Mouse (Mus musculus) hindbrain, embryonic 11.5 days (tissue): Measurements from ENCODE around the gene Arhgap8. TPM values are rescaled to one million over a fixed set of nuclear protein-coding genes. Genes with fewer than 3 reads are reported as not detected.

Experiments used
- ATAC-seq: fragments of 200-750 bp; cut with Nextera tagmentation; 2 replicates; pipeline ENCODE4 v1.8.0; 2017; ENCODE audit warnings: mild to moderate bottlenecking, moderate TSS enrichment, moderate library complexity; ENCODE audit not compliant: low FRiP score
- DNase-seq: peaks from one replicate; pipeline ENCODE4 v3.0.0-alpha.2; 2015; ENCODE audit warnings: low spot score
- H3K27ac ChIP-seq: fragments of 300-500 bp; sonication (generic); 2 replicates; pipeline ENCODE4 v1.5.1; 2014; ENCODE audit warnings: mild to moderate bottlenecking, low read depth, low read length
- H3K27me3 ChIP-seq: fragments of 300-500 bp; sonication (generic); 2 replicates; pipeline ENCODE4 v1.6.1; 2014; ENCODE audit warnings: mild to moderate bottlenecking, low read length, moderate library complexity, mixed read lengths; ENCODE audit not compliant: control insufficient read depth, insufficient read depth
- H3K36me3 ChIP-seq: fragments of 300-500 bp; sonication (generic); 2 replicates; pipeline ENCODE4 v1.6.1; 2014; ENCODE audit warnings: mild to moderate bottlenecking, low read length, moderate library complexity, mixed read lengths; ENCODE audit not compliant: control insufficient read depth, insufficient read depth
- H3K4me1 ChIP-seq: fragments of 300-500 bp; sonication (generic); replicated peaks from 2 replicates; pipeline ENCODE4 v1.6.1; 2014; ENCODE audit warnings: low read length, mixed read lengths; ENCODE audit not compliant: control insufficient read depth, insufficient read depth
- H3K4me2 ChIP-seq: fragments of 300-500 bp; sonication (generic); replicated peaks from 2 replicates; pipeline ENCODE4 v1.6.1; 2014; ENCODE audit warnings: mild to moderate bottlenecking, low read depth, low read length
- H3K4me3 ChIP-seq: fragments of 300-500 bp; sonication (generic); 2 replicates; pipeline ENCODE4 v1.5.1; 2014; ENCODE audit warnings: low read depth, low read length
- H3K9ac ChIP-seq: fragments of 300-500 bp; sonication (generic); 2 replicates; pipeline ENCODE4 v1.6.1; 2014; ENCODE audit warnings: low read depth, low read length
- H3K9me3 ChIP-seq: fragments of 300-500 bp; sonication (generic); 2 replicates; pipeline ENCODE4 v1.6.1; 2016; ENCODE audit warnings: low read length; ENCODE audit not compliant: control insufficient read depth
- WGBS: fragments of 180-500 bp; shearing (Covaris S2); extraction: QIAGEN DNeasy Blood & Tissue Kit; methylation state at CpG from one replicate; pipeline ENCODE4 v1.1.7; 2014; 5-methylcytosine and 5-hydroxymethylcytosine counted together
- polyA plus RNA-seq: library from polyadenylated mRNA; unstranded; fragments of >200 nt; fragmentation: Nextera tagmentation; extraction: Ambion mirVana; gene quantifications from 2 replicates; pipeline ENCODE4 v1.2.1, GENCODE M21; 2014

Arhgap8 gene
- 2.3 and 2.9 TPM in 2 replicates for polyA plus RNA-seq

DNA sequence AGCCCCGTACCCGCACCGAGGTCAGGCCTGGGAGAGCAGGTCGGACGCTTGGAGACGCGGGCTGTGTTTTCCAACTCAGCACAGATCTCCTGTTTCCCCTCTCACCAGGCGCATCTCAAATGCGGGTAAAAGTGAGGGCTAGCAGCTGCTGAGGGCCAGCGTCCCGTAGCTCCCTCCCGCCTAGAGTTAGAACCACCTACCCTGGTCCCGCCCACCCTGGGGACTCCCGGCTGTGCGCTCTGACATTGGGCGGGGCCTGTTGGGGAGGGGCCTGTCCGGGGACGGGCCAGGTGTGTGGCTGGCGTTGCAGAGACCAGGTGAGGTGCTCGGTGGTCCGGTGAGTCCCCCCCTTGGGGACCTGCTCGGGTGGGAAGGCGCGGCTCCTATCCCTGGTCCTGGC lies at the start of gene Arhgap8:
Gene Arhgap8, plus strand, starts transcription at position 262 of the 400 bp plus-strand sequence.
- Histone ChIP-seq H3K4me3 (peak within 1 kb of the TSS; percentile 9; the same call in 1 of the 2 replicates), H3K4me1 (peaks cover 2% of the 10 kb centered on the region; the same call in 1 of the 2 replicates), H3K36me3 (no peaks in the 10 kb centered on the region), H3K27me3 (peaks cover 23% of the 10 kb centered on the region), H3K9ac (no peak within 1 kb of the TSS), H3K4me2 (peak within 1 kb of the TSS; percentile 31), H3K9me3 (no peaks in the 10 kb centered on the region), H3K27ac (no peak within 1 kb of the TSS)
- 2% methylated on average over 22 of the region's 24 CpGs for WGBS
- DNase-seq: no peak
- no peak for ATAC-seq

DNA sequence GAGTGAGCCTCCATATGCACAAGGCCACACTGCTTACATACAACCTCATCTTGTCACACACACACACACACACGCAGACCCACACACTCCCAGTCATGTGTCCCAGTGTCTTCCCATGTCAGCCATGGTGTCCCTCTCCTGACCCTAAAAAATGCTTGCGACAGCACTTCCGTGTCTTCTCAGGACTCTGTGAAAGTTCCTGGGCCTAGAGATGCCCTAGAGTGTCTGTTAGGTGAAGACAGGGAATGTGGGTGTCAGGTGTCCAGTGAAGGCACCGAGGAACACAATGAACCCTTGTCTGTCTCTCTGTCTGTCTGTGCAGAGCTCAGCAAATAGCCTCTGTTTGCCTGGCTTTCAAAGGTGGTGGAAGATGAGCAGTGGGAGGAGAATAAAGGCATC lies 49.2 kb upstream of the Arhgap8 start:
- no peaks in the 10 kb centered on the region for H3K36me3 ChIP-seq
- no peak overlapping the region for H3K27ac ChIP-seq
- ATAC-seq (no peak), DNase-seq (no peak)
- no peak overlapping the region for H3K9ac ChIP-seq
- no peak overlapping the region for H3K4me2 ChIP-seq
- H3K4me3 ChIP-seq: no peak overlapping the region
- no peaks in the 10 kb centered on the region for H3K9me3 ChIP-seq
- no peaks in the 10 kb centered on the region for H3K4me1 ChIP-seq
- H3K27me3 ChIP-seq: no peaks in the 10 kb centered on the region
- WGBS: 75% methylated on average over 4 of the region's 4 CpGs

DNA sequence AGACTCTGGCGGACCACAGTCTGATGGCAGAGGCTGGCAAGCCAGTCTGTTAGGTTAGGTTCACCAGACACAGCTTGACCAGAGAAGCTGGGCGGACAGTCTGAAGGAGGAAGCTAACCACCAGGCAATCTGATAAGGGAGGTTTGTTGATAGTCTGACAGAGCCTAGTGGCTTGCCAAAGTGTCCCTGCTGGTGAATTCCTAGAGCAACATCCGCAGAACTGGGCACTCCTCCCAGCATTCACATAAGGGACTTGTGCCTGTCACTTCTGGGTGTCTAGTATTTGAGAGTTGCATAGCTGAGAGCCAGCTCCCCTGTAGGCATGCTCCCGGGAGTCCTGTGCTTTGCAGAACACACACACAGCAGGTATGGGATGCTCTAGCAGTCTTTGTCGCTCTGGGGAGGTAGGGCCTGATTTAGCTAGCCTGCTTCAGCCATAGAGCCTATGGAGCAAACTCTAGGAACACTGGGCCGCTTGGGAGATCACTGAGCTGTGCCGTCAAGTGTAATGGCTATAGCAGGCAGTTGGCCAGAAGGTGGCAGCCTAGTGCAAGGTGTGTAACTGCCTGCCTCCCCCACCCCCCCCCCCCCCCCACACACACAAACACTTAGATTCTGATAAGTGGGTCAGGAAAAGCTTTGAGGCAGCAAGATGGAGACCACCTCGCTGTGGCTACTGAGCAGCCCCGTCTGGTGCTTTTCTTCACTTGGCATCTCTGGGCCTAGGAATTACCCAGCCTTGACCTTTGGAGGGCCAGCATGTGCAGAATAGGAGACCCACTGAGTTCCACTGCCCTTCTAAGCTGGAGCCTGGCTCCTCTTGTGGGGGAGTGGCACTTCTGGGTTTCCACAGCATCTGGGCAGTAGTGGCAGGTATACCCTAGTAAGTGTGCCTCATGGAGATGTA lies 48.2 kb upstream of the Arhgap8 start:
- Histone ChIP-seq H3K9me3 (no peaks in the 10 kb centered on the region), H3K36me3 (no peaks in the 10 kb centered on the region), H3K4me3 (no peak overlapping the region), H3K9ac (no peak overlapping the region), H3K27me3 (no peaks in the 10 kb centered on the region), H3K4me1 (no peaks in the 10 kb centered on the region), H3K4me2 (no peak overlapping the region), H3K27ac (no peak overlapping the region)
- DNase-seq (no peak), ATAC-seq (no peak)
- WGBS: 49% methylated on average over 9 of the region's 9 CpGs

DNA sequence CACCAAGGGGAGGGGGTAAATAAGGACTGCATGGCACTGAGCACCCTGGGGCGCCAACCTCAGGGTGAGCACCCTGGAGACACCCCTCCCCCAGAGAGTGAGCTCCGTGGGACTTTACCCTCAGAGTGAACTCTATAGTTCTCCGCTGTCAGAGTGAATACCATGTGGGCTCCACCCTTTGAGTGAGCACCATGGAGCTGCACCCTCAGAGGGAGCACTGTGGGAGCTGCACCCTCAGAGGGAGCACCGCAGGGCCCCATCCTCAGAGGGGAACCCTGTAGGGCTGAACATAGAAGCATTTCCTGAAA lies 47.6 kb upstream of the Arhgap8 start:
- no peaks in the 10 kb centered on the region for H3K36me3 ChIP-seq
- no peak overlapping the region for H3K4me2 ChIP-seq
- DNase-seq (no peak), ATAC-seq (no peak)
- H3K9ac ChIP-seq: no peak overlapping the region
- no peaks in the 10 kb centered on the region for H3K27me3 ChIP-seq
- WGBS: 85% methylated on average over 4 of the region's 4 CpGs
- no peaks in the 10 kb centered on the region for H3K4me1 ChIP-seq
- H3K27ac ChIP-seq: no peak overlapping the region
- H3K4me3 ChIP-seq: no peak overlapping the region
- H3K9me3 ChIP-seq: no peaks in the 10 kb centered on the region

DNA sequence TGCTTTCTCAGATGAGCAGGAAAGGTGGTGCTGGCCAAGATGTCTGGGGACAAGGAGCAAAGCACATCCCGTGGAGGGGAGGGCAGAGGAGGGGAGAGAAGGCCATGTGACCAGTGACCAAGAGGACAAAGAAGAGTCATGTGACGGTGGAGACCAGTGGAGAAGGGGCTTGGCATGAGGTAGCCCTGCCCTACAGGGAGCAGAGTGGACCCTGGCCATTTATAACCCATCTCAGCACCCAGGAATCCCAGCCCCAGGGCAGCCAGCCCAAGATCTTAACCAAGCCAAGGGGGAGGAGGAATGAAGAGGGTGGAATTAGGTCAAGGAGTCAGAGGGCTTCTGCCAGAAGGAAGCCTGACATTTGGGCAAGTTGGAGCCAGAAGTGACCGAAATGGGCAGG lies 47.2 kb upstream of the Arhgap8 start:
- WGBS: 70% methylated on average over 3 of the region's 3 CpGs
- no peak overlapping the region for H3K27ac ChIP-seq
- H3K36me3 ChIP-seq: no peaks in the 10 kb centered on the region
- no peaks in the 10 kb centered on the region for H3K9me3 ChIP-seq
- H3K4me2 ChIP-seq: no peak overlapping the region
- no peak for DNase-seq
- H3K4me3 ChIP-seq: no peak overlapping the region
- H3K4me1 ChIP-seq: no peaks in the 10 kb centered on the region
- H3K27me3 ChIP-seq: no peaks in the 10 kb centered on the region
- H3K9ac ChIP-seq: no peak overlapping the region
- no peak for ATAC-seq

DNA sequence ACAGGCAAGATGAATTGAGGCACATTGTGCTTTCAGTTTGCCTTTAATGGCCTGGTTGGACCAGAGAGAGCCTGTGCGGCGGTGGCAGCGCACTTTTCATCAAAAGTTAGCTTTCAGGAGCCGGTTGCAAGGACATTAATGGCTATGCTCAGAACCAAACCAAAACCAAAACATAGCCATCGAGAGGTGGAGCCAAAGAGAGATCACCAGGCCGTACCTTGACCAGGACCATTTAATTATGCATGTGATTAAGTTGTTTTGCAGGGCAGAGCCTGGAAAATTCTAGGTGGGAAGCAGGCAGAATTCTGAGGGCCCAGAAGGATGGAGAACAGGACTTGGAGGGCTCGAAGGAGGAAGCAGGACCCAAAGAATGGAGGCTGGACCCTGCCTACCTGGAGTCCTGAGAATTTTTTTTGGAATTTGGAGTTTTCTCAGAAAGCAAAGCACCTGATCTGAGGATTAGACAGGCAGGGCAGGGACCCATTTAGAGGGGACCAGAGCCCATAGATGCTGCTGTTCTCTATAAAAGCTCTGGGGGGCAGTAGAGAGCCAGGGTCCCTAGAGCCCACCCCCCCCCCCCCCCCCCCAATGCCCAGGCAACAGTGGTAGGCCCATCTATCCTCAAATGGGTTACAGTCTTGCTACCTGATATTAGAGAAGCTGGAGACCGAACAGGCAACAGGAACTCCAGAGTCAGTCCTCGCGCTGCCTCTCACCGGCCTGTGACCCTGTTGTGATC lies 45.4 kb upstream of the Arhgap8 start:
- Histone ChIP-seq H3K9ac (no peak overlapping the region), H3K36me3 (no peaks in the 10 kb centered on the region), H3K9me3 (no peaks in the 10 kb centered on the region), H3K27me3 (no peaks in the 10 kb centered on the region), H3K4me1 (no peaks in the 10 kb centered on the region), H3K27ac (no peak overlapping the region), H3K4me3 (no peak overlapping the region), H3K4me2 (no peak overlapping the region)
- WGBS: 68% methylated on average over 11 of the region's 11 CpGs
- ATAC-seq (no peak), DNase-seq (no peak)

DNA sequence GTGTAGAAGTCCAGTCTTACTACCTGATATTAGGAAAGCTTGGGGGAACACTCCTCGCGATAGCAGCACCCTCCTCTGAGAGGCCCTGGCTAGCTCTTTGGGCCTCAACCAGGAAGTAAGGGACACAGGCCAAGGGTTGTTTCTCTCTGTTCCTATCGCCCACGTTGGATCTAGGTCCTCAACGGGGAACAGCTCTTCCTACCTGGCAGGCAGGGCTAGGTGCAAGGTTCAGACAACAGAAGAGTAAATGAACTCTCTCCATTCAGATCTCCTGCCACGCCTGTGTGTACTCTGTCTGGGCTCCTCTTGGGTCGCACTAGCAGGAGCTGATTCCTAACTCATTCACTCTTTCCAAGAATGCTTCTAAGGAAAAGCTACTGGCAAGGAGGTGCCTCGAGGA lies 44.5 kb upstream of the Arhgap8 start:
- Histone ChIP-seq H3K27ac (no peak overlapping the region), H3K27me3 (no peaks in the 10 kb centered on the region), H3K36me3 (no peaks in the 10 kb centered on the region), H3K4me3 (no peak overlapping the region), H3K9me3 (no peaks in the 10 kb centered on the region), H3K4me1 (no peaks in the 10 kb centered on the region), H3K4me2 (no peak overlapping the region), H3K9ac (no peak overlapping the region)
- 73% methylated on average over 8 of the region's 8 CpGs for WGBS
- DNase-seq (no peak), ATAC-seq (no peak)

DNA sequence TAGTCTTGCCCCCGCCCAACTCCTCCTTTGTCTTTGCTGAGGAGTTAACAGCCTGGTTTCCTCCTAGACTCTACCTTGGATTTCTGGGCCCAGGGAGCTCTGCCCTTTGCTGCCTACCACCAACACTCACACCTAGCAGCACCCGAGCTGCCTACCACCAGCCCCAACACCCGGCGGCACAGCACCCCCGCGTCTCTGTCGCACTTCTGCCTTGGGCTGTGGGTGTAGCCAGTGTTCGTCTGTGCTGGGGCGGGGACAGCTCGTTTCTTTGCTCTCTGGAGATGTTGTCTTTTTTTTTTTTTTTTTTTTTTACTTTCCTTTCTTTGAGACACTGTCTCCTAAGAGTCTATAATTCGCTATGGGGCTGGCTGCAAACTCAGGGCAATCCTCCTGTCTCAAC lies 41.9 kb upstream of the Arhgap8 start:
- no peaks in the 10 kb centered on the region for H3K9me3 ChIP-seq
- no peak overlapping the region for H3K4me2 ChIP-seq
- H3K36me3 ChIP-seq: no peaks in the 10 kb centered on the region
- H3K27me3 ChIP-seq: peaks cover 2% of the 10 kb centered on the region; the same call in 1 of the 2 replicates
- H3K4me3 ChIP-seq: no peak overlapping the region
- ATAC-seq (no peak), DNase-seq (no peak)
- H3K9ac ChIP-seq: no peak overlapping the region
- H3K27ac ChIP-seq: no peak overlapping the region
- H3K4me1 ChIP-seq: no peaks in the 10 kb centered on the region; the same call in 1 of the 2 replicates
- WGBS: 74% methylated on average over 11 of the region's 11 CpGs
